Mouse (Mus musculus): ENCODE data around the gene Phf21a.

- TF ChIP-seq CTCF (IDR thresholded peaks at IDR 0.05; ENCODE audit: low read depth) (no peak), EP300 (optimal IDR thresholded peaks at IDR 0.05) (no peak)
Measured at GRCm38 (mm10) chr2:92401091-92401561, 308.2 kb downstream of the Phf21a start, which contains the start of gene Mapk8ip1.

Measured in stomach, postnatal 0 days (tissue).